Mouse (Mus musculus) left cerebral cortex, postnatal 14 days (tissue): ENCODE measurements around the gene Sct. TPM values are rescaled to one million over a fixed set of nuclear protein-coding genes. Genes with fewer than 3 reads are reported as not detected.
A peak's percentile ranks its signal among the peaks of the same experiment; 100 is the strongest.

Experiments
- DNase-seq, 2 experiments: peaks; one replicate each; pipeline ENCODE4 v3.0.0; 2021 to 2022; ENCODE audit warnings: low spot score in 2 of 2, mixed read lengths in 1 of 2
- intact Hi-C: fragments of 180-260 bp; cut with DNase I; formaldehyde crosslinking; loops from one replicate; pipeline ENCODE4 v1.15.1; 2025
- long read RNA-seq, 2 experiments: library from polyadenylated mRNA; stranded (forward); transcript quantifications; one replicate each; pipeline ENCODE4 v2.0.0; 2021
- total RNA-seq, 2 experiments: library from RNA; stranded (reverse); gene quantifications; 2 replicates each; pipeline ENCODE4 v1.2.3; 2021

Gene Sct
- not detected for total RNA-seq
- long read RNA-seq, experiment 1 = 0 reads
- long read RNA-seq, experiment 2 = 0 reads

DNA sequence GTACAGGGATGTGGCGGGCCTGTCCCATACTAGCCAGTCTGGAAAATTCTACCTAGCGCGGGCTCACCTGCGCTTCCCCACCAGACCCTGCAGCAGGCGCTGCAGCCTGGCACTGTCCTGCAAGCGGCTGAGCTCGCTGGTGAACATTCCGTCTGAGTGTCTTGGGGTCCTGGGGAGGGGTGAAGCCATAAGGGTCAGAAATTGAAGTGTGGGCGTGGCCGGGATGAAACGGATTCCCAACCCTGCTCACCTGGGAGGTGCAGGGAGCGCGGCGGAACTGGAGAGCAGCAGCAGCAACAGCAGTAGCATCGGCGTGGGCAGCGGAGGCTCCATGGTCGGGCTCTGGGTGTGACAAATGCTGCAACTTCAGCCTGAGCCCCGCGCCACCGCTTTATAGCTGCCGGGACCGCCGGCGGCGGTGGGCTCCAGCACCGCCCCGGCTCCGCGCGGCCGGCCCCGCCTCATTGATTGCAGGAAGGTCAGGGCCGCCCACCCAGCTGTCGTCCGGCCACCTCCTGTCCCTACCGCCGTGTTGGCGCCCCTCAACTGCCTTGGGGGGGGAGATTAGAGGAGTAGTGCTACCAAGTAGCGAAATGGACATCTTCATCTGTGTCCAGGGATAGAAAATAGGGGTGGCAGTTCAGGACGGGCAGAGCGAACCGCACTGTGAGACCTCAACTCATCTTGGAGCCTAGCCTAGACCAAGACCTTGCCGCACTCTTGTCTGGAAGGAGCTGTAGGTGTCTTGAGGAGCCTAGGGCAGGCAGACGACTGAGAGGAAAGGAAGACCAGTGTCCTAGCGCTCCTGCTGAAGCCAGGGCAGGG lies at the start of gene Sct:
Gene Sct, minus strand, starts transcription at position 368 of the 825 bp plus-strand sequence.
- intact Hi-C loops = no loop called here
- DNase-seq = no peak

DNA sequence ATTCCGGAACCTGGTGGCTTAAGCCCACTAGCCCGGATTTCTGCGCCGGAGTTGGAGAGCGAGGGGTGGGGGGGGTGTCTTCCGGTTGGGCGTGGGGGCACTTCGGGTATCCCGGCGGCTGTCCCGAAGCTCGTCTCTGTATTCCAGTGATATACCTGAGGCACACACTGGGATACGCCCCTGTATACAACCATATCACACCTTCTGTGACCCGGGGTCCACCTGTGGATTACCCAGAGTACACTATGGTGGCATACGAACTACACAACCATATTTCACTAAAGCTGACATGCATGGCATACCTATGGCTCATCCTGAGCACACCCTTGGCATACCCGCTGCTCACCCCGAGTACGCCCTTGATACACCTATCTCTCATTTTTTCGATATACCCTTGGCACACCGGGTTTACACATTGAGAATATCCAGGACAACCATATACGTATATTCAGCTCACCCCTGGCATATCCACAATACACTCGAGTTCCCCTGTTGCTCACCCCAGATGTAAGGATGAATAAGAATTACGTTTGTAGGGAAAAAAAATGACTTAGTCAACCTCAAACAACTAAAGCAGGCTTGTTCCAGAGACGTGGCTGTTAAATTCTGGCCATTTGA lies 49.5 kb upstream of the Sct start:
- no peak for DNase-seq
- intact Hi-C loops = loop anchor here (5.0 kb wide), 1 partner anchor 34 kb away; no protein-coding TSS in a partner anchor

DNA sequence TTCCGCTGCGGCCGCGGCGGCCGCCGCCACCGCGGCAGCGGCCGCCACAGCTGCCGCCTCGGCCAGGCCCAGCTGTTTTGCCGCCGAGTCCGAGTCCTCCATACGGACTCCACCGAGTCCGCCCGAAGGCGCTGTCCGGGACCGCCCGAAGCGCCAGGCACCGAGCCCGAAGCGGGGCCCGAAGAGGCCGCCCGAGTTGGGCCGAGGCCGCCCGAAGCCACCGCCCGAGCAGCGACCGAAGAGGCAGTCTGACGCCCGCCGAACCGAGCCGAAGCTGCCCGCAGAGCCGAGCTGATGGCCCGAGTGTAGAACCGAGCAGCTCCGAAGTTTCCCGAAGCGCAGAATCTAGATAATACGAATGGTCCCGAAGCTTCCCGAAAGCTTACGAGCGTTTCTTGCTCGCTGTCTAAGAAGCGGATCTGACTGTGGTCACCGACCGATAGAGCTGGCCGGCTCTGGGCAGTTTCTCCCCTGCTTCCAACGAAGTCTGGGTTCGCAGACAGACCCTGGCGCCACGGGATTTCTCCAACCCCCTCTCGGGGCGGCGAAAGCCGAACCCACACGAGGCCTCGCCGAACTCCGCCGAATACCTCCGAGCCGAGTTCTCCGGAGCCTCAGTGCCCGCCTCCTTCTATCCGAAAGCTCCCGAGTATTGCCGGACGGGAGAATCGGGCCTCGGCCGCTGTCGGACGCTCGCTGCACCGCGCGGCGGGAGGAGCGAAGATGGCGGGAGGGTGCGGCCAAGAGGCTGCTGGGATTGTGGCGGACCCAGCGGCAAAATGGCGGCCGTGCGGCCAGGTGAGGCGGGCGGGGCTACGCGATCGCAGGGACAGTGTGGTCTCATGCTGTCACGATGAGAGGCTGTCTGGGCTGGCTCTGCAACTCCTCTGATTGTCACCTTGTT lies 48.8 kb upstream of the Sct start, which contains the start of the genes Deaf1 and Tmem80:
Gene Deaf1, minus strand, starts transcription at position 222 of the 904 bp plus-strand sequence.
Gene Tmem80, plus strand, starts transcription at position 271 of the 904 bp plus-strand sequence.
- intact Hi-C loops = loop anchor here (5.0 kb wide), 1 partner anchor 35 kb away; no protein-coding TSS in a partner anchor
- DNase-seq = peak; percentile 100

DNA sequence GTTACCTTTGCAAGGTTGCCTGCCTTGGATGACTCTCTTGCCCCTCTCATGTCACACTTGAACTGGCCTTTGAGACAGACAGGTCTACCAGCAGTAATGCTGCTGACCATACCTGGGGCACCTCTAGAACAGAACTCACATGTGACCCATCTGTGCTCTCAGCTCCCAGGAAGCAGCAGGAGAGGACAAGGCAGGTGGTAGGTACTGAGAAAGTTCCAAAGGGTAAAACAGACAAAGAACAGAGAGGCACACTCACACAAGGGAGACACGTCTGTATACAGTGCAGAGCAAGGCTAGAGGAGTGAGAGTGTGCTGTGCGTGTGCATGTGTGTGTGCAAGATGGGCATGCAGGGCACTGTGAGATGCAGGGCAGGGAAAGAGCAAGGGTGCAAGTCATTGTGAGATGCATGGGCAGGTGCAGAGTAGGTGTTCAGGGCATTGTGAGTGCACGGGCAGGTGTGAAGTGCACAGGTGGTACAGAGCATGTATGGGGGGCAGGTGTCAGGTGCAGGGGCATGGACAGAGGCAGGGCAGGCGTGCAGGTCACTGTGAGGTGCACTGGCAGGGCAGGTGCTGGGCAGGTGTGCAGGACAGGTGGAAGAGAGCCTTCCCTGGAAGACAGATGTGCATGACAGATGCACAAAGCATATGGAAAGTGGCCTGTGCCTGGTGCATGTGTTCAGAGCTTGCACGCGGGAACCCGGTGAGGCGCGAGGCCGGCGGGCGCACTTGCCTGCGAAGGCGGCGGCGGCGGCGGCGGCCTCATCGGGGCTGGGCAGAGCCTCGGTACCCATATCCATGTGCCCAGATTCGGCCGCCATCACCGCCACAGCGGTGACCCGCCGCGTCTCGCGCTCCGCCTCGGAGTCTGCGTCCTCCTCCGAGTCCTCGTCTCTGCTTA lies 47.9 kb upstream of the Sct start:
- intact Hi-C loops = loop anchor here (5.0 kb wide), 1 partner anchor 36 kb away; no protein-coding TSS in a partner anchor

DNA sequence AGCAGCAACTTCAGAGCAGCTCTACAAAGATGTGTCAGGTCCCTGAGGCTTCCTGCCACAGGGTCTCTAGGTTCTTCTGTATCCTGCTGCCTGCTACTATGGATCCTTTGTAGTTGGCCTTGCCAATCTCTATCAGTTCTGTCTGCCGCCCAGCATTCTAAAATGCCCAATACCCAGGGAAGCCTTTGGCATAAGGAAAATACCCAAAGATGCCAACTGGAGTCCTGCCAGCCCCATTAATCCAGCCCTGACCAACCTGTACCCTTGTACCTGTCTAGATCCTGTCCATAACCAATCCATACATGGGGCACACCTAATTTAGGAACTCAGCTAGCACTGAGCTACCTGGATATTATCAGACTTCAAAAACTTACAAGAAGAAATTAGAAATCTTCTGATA lies 45.8 kb upstream of the Sct start:
- no peak for DNase-seq
- intact Hi-C loops = loop anchor here (5.0 kb wide), 1 partner anchor 38 kb away; no protein-coding TSS in a partner anchor

More for the DNA sequence above, 47.9 kb upstream of the Sct start:
- DNase-seq = peak in 1 of 2 experiments; percentile 30

DNA sequence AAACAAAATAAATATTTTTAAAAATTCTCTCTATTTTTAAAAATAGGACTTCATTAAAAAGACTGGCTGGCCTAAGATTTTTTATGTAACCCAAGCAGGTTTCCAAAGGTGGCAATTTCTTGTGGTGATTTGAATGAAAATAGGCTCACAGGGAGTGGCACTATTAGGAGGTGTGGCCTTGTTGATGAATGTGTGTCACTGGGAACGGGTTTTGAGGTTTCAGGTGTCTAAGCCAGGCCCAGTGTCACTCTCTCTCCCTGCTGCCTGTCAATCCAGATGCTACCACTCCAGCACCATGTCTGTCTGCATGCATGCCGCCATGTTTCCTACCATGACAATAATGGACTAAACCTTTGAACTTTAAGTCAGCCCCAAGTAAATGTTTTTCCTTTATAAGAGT lies 40.5 kb upstream of the Sct start:
- DNase-seq = no peak
- intact Hi-C loops = loop anchor here (10.0 kb wide), 1 partner anchor 65 kb away; no protein-coding TSS in a partner anchor

DNA sequence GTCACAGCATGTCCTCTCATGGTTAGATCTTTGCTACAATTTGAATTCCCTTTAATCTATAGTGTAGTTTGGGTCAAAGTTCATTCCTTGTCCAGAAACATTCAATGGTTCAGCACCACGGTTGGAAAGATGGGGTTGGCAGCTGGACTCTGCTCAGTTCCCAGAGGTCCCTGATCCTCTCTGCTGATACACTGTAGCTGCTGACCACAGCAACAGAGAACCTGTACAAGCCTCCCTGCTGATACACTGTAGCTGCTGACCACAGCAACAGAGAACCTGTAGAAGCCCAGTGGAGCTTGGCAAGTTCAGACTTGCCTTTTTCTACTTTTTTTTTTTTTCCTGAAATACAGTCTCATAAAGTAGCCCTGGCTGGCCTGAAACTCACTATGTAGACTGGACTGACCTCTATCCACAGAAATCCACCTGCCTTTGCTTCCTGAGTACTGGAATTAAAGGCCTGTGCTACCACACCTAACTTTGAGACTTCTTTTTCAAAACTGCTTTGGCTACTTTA lies 38.7 kb upstream of the Sct start:
- DNase-seq = no peak
- intact Hi-C loops = loop anchor here (10.0 kb wide), 1 partner anchor 63 kb away; no protein-coding TSS in a partner anchor

DNA sequence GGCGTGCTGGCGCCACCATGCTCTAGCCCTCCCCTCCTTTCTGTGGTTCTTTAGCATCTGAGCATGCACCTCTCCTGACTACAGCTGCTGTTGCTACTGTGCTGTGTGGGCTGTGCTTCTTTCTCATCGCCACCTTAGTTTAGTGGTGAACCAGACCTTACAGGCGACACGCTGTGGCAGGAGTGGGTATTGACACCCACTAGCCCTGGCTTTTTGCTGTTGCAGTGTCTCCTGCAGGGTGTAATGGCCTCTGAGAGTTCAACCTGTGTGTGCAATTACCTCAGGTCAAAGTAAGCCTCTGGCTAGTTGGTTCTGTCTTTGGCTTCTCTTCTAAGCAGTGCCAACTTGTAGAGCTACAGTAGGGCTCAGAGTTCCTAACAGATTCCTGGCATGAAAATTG lies 37.0 kb upstream of the Sct start:
- peak; percentile 34 to 50 for DNase-seq
- intact Hi-C loops = loop anchor here (10.0 kb wide), 1 partner anchor 61 kb away; no protein-coding TSS in a partner anchor

DNA sequence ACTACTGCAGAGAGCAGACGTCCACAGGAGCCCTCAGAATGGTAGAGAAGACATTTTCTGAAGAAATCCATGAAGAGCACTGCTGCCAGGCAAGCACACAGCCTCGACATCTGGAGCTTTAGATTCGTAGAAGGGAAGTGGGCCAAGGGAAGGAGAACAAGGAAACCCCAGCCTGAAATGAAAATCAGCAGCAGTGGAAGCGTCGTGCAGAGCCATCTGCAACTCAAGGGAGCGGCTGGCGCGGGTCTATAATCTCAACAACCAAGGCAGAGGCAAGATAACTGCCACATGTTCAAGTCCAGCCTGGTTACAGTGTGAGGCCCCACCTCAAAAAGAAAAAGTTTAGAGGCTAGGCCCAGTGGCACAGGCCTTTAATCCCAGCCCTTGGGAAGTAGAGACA lies 36.1 kb upstream of the Sct start:
- intact Hi-C loops = loop anchor here (10.0 kb wide), 1 partner anchor 60 kb away; no protein-coding TSS in a partner anchor
- DNase-seq = peak; percentile 52 to 55

DNA sequence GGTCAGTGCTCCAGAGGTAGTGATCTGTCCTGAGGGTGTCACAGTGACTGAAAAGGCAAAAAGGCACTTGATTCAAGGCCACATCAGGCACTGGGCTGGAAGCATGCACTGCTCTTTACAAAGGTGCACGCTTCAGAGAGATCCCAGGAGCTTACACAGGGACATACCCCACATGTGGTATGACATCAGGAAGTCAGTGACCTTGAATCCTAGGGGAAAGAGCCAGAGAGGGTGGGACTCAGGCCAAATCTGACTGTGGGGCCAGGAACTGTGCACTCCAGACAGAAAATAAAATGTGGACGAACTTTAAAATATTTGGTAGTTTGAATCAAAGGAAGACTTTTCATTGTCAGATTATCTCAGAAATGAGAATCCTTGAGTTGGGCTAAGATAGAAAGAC lies 35.5 kb upstream of the Sct start:
- intact Hi-C loops = loop anchor here (10.0 kb wide), 1 partner anchor 60 kb away; no protein-coding TSS in a partner anchor
- no peak for DNase-seq

DNA sequence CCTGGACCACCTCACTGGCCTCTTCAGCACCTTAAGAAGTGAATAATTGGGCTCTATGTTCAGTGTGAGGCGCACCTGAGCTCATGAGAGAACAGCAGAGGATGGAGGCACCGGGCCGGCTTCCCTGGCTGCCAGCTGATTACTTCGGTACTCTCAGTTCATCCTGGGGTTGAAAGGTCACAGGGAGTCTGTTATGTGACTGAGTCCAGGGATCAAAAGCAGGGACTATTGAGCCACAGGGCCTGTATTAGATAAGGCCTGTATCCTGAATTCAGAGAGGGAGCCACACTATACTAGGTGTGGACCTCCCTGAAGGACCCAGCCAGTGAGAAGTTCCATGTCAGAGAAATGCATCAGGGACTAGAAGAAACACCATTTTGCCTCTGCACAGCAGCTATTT lies 25.6 kb upstream of the Sct start:
- intact Hi-C loops = no loop called here

DNA sequence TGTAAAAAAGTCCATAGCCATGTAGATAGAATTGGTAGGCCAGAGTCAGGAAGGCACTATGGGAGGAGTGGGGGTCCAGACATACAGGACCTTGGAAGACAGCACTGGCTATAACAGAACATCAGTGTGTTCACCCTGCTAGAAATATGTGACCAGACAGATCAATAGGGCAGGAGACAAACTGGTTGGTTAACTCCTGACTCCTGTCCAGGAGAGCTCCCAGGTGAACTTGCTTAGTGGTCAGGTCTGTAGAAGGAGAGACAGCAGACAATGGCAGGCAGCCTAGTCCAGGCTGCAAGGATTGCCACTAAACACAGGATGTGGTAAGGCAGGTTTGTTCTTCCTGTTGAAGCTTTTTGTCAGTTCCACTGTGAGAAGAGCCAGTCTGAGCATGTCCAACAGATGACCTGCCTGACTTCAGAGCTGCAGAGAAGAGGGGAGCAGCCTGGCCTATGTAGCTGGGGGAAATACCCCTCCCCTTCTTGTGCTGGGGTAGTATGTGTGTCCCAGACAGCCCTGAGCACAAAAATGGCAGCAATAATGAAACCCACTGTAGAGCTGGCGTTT lies 23.9 kb upstream of the Sct start:
- DNase-seq = no peak
- intact Hi-C loops = no loop called here

More for the DNA sequence above, 25.6 kb upstream of the Sct start:
- DNase-seq = no peak

DNA sequence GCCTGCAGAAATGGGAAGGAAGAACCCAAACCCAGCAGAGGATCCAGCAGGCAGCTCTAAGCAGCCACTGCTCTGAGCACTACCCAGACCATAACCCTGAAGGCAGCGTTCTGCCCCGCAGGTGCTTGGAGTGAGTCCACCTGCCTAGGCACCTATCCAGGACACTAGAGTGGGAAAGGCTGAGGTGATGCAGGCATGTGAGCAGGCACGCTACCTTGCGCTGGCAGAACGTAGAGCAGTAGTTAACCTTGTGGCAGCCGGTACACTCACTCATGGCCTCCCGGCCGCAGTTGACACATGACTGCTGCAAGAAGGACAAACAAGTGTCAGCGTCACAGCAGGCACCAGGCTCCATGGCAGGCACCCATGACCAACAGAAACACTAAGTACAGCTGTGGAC lies 22.5 kb upstream of the Sct start:
- intact Hi-C loops = no loop called here
- DNase-seq = no peak

DNA sequence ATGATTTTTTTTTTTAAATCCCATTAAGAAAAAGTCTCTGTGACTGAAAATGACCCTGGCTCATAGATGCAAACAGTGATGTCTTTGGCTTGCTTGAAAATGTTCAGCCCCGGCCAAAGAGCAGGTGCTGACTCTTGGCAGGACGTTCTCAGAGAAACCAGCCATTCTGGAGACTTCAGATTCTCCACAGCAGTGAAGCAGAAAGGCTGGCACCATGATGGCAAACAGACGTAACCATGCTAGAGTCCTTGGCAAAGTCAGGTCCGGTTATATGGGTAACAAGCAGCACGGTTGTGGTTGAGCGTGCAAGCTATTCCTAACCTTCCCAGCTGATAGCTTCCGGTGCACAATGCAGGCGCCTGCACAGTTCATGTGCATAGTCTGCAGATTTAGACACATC lies 20.2 kb upstream of the Sct start:
- DNase-seq = peak in 1 of 2 experiments; percentile 37
- intact Hi-C loops = no loop called here

DNA sequence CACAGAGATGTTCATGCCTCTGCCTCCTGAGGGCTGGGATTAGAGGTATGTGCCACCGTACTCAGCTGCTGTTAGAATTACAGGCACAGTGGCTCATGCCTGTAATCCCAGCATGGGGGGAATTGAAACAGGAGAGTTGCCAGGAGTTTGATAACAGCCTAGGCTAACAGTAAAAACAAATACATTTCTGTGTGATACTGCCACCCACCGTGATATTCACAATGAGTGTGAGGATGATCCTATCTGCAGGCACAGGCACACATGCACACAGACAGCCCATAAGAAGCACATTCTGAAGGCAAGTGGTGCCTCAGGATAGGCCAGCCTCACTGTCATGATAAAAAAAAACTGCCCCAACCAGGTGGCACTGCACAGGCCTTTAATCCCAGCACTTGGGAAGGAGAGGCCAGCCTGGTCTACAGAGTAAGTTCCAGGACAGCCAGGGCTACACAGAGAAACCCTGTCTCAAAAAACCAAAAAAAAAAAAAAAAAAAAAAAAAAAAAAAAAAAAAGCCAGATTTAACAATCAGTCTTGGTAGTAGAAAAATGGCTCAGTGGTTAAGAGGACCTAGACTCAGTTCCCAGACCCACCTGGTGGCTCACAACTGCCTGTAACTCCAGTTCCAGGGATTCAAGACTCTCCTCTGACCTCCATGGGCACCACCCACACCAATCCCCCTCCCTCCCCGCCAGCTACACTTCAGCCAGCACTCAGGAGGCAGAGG lies 19.2 kb upstream of the Sct start:
- intact Hi-C loops = no loop called here
- DNase-seq = no peak

DNA sequence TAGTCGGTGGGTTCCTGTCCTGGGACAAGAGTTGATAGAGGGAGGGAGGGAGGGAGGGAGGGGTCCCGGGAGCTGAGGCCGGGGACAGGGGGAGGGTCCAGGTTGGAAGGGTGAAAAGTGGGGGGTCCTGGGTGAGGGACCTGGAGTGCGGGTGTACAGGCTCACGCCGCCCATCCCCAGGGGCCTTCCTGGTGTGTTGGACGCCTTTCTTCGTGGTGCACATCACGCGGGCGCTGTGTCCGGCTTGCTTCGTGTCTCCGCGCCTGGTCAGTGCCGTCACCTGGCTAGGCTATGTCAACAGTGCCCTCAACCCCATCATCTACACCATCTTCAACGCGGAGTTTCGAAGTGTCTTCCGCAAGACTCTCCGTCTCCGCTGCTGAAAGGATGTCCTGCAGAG lies 15.5 kb upstream of the Sct start:
- no peak for DNase-seq
- intact Hi-C loops = no loop called here

DNA sequence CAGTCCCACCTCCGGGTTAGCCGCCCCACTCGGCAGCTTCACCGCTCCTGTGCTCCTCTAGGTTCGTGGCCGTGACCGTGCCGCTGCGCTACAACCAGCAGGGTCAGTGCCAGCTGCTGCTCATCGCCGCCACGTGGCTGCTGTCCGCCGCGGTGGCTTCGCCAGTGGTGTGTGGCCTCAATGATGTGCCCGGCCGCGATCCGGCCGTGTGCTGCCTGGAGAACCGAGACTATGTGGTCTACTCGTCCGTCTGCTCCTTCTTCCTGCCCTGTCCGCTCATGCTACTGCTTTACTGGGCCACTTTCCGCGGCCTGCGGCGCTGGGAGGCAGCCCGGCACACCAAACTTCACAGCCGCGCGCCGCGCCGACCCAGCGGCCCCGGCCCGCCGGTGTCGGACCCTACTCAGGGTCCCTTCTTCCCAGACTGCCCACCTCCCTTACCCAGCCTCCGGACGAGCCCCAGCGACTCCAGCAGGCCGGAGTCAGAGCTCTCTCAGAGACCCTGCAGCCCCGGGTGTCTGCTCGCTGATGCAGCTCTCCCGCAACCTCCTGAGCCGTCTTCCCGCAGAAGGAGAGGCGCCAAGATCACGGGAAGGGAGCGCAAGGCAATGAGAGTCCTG lies 15.0 kb upstream of the Sct start:
- intact Hi-C loops = no loop called here
- DNase-seq = no peak
